Mouse (Mus musculus) limb, embryonic 11.5 days (tissue): Measurements from ENCODE around the gene Plxnd1. TPM values are rescaled to one million over a fixed set of nuclear protein-coding genes. Genes with fewer than 3 reads are reported as not detected.

Experiments used
- ATAC-seq: fragments of 200-750 bp; cut with Nextera tagmentation; 2 replicates; pipeline ENCODE4 v1.8.0; 2017; ENCODE audit warnings: low read depth; ENCODE audit not compliant: insufficient number of reproducible peaks, low FRiP score, low TSS enrichment
- DNase-seq: peaks from one replicate; pipeline ENCODE4 v3.0.0-alpha.2; 2015; ENCODE audit warnings: low spot score
- H3K27ac ChIP-seq: fragments of 300-500 bp; sonication (generic); replicated peaks from 2 replicates; pipeline ENCODE4 v1.5.1; 2014; ENCODE audit warnings: low read depth, mild to moderate bottlenecking, low read length
- H3K27me3 ChIP-seq: fragments of 300-500 bp; sonication (generic); 2 replicates; pipeline ENCODE4 v1.6.1; 2014; ENCODE audit warnings: mild to moderate bottlenecking, low read length, mixed read lengths; ENCODE audit not compliant: control insufficient read depth, insufficient read depth
- H3K36me3 ChIP-seq: fragments of 300-500 bp; sonication (generic); 2 replicates; pipeline ENCODE4 v1.6.1; 2014; ENCODE audit warnings: mild to moderate bottlenecking, low read length, moderate library complexity, mixed read lengths; ENCODE audit not compliant: control insufficient read depth, insufficient read depth
- H3K4me1 ChIP-seq: fragments of 300-500 bp; sonication (generic); 2 replicates; pipeline ENCODE4 v1.6.1; 2014; ENCODE audit warnings: low read length, mixed read lengths; ENCODE audit not compliant: control insufficient read depth, insufficient read depth
- H3K4me2 ChIP-seq: fragments of 300-500 bp; sonication (generic); 2 replicates; pipeline ENCODE4 v1.6.1; 2014; ENCODE audit warnings: low read depth, mild to moderate bottlenecking, moderate library complexity; ENCODE audit not compliant: severe bottlenecking
- H3K4me3 ChIP-seq: fragments of 300-500 bp; sonication (generic); 2 replicates; pipeline ENCODE4 v1.5.1; 2014; ENCODE audit warnings: low read depth, low read length
- H3K9ac ChIP-seq: fragments of 300-500 bp; sonication (generic); 2 replicates; pipeline ENCODE4 v1.6.1; 2014; ENCODE audit warnings: mild to moderate bottlenecking, low read length
- H3K9me3 ChIP-seq: fragments of 300-500 bp; sonication (generic); 2 replicates; pipeline ENCODE4 v1.6.1; 2016; ENCODE audit warnings: low read length; ENCODE audit not compliant: control insufficient read depth
- WGBS: fragments of 180-500 bp; shearing (Covaris S2); extraction: QIAGEN DNeasy Blood & Tissue Kit; methylation state at CpG from one replicate; pipeline ENCODE4 v1.1.7; 2014; 5-methylcytosine and 5-hydroxymethylcytosine counted together
- polyA plus RNA-seq: library from polyadenylated mRNA; unstranded; fragments of >200 nt; fragmentation: Nextera tagmentation; extraction: Ambion mirVana; gene quantifications from 2 replicates; pipeline ENCODE4 v1.2.1, GENCODE M21; 2014

Plxnd1 gene
- polyA plus RNA-seq, 1 experiment from 2014 or later = 19.6 TPM

- H3K4me1 ChIP-seq = peaks cover 11% of the 10 kb centered on the region; the same call in 1 of the 2 replicates
- no peak for DNase-seq
- H3K27me3 ChIP-seq = no peaks in the 10 kb centered on the region
- no peak for ATAC-seq
- 80% methylated on average over 17 of the region's 17 CpGs for WGBS
- no peak overlapping the region for H3K4me3 ChIP-seq
- H3K36me3 ChIP-seq = no peaks in the 10 kb centered on the region
- no peak overlapping the region for H3K27ac ChIP-seq
- no peak overlapping the region for H3K9ac ChIP-seq
- H3K9me3 ChIP-seq = no peaks in the 10 kb centered on the region
- no peak overlapping the region for H3K4me2 ChIP-seq
Measured at GRCm38 (mm10) chr6:116005275-116005958, 10.6 kb upstream of the Plxnd1 start.

GRCm38 (mm10) chr6:116004716-116005115 lies 9.9 kb upstream of the Plxnd1 start:
- Histone ChIP-seq H3K9ac (no peak overlapping the region), H3K4me1 (peaks cover 11% of the 10 kb centered on the region; the same call in 1 of the 2 replicates), H3K4me2 (no peak overlapping the region), H3K9me3 (no peaks in the 10 kb centered on the region), H3K27ac (no peak overlapping the region), H3K4me3 (no peak overlapping the region), H3K27me3 (no peaks in the 10 kb centered on the region), H3K36me3 (no peaks in the 10 kb centered on the region)
- ATAC-seq = no peak
- no peak for DNase-seq
- 83% methylated on average over 6 of the region's 6 CpGs for WGBS

- H3K36me3 ChIP-seq = no peaks in the 10 kb centered on the region
- no peak for ATAC-seq
- no peak overlapping the region for H3K9ac ChIP-seq
- no peaks in the 10 kb centered on the region for H3K27me3 ChIP-seq
- no peak overlapping the region for H3K4me2 ChIP-seq
- WGBS = 23% methylated on average over 7 of the region's 7 CpGs
- H3K4me3 ChIP-seq = no peak overlapping the region
- no peak for DNase-seq
- no peaks in the 10 kb centered on the region for H3K9me3 ChIP-seq
- H3K27ac ChIP-seq = no peak overlapping the region
- H3K4me1 ChIP-seq = peaks cover 11% of the 10 kb centered on the region; the same call in 1 of the 2 replicates
Measured at GRCm38 (mm10) chr6:116004069-116004468, 9.3 kb upstream of the Plxnd1 start.

- no peaks in the 10 kb centered on the region for H3K27me3 ChIP-seq
- peaks cover 11% of the 10 kb centered on the region; the same call in 1 of the 2 replicates for H3K4me1 ChIP-seq
- no peak overlapping the region; the same call in 1 of the 2 replicates for H3K27ac ChIP-seq
- 74% methylated on average over 5 of the region's 5 CpGs for WGBS
- H3K4me2 ChIP-seq = no peak overlapping the region
- H3K9me3 ChIP-seq = no peaks in the 10 kb centered on the region
- ATAC-seq (no peak), DNase-seq (no peak)
- H3K36me3 ChIP-seq = no peaks in the 10 kb centered on the region
- H3K4me3 ChIP-seq = no peak overlapping the region
- H3K9ac ChIP-seq = no peak overlapping the region
Measured at GRCm38 (mm10) chr6:116003516-116003915, 8.7 kb upstream of the Plxnd1 start.

- Histone ChIP-seq H3K9me3 (no peaks in the 10 kb centered on the region), H3K27ac (no peak overlapping the region), H3K36me3 (no peaks in the 10 kb centered on the region), H3K4me1 (peaks cover 11% of the 10 kb centered on the region; the same call in 1 of the 2 replicates), H3K27me3 (no peaks in the 10 kb centered on the region), H3K4me3 (no peak overlapping the region), H3K9ac (no peak overlapping the region), H3K4me2 (no peak overlapping the region)
- ATAC-seq (no peak), DNase-seq (no peak)
- WGBS = 75% methylated on average over 11 of the region's 12 CpGs
Measured at GRCm38 (mm10) chr6:116002311-116003104, 7.7 kb upstream of the Plxnd1 start.

- WGBS = 76% methylated on average over 5 of the region's 5 CpGs
- Histone ChIP-seq H3K27ac (no peak overlapping the region), H3K4me2 (no peak overlapping the region), H3K4me1 (peaks cover 14% of the 10 kb centered on the region; the same call in 1 of the 2 replicates), H3K36me3 (no peaks in the 10 kb centered on the region), H3K9ac (no peak overlapping the region), H3K27me3 (no peaks in the 10 kb centered on the region), H3K4me3 (no peak overlapping the region), H3K9me3 (no peaks in the 10 kb centered on the region)
- DNase-seq = no peak
- ATAC-seq = no peak
Measured at GRCm38 (mm10) chr6:116000851-116001250, 6.0 kb upstream of the Plxnd1 start.

GRCm38 (mm10) chr6:115999227-115999626 lies 4.4 kb upstream of the Plxnd1 start:
- no peak overlapping the region for H3K9ac ChIP-seq
- H3K36me3 ChIP-seq = no peaks in the 10 kb centered on the region
- H3K4me2 ChIP-seq = no peak overlapping the region
- H3K4me3 ChIP-seq = no peak overlapping the region
- ATAC-seq (no peak), DNase-seq (no peak)
- no peak overlapping the region for H3K27ac ChIP-seq
- no peaks in the 10 kb centered on the region for H3K9me3 ChIP-seq
- H3K4me1 ChIP-seq = peaks cover 16% of the 10 kb centered on the region
- 74% methylated on average over 2 of the region's 2 CpGs for WGBS
- H3K27me3 ChIP-seq = peaks cover 3% of the 10 kb centered on the region

GRCm38 (mm10) chr6:115998758-115999157 lies 4.0 kb upstream of the Plxnd1 start:
- Histone ChIP-seq H3K9me3 (no peaks in the 10 kb centered on the region), H3K27ac (no peak overlapping the region; the same call in 1 of the 2 replicates), H3K36me3 (no peaks in the 10 kb centered on the region), H3K4me1 (peaks cover 16% of the 10 kb centered on the region), H3K27me3 (peaks cover 7% of the 10 kb centered on the region), H3K9ac (no peak overlapping the region), H3K4me2 (no peak overlapping the region), H3K4me3 (no peak overlapping the region)
- no peak for DNase-seq
- ATAC-seq = no peak
- WGBS = 83% methylated on average over 7 of the region's 7 CpGs
